Mouse (Mus musculus) monocyte, adult 2 months (primary cell): ENCODE results near the gene Adamtsl3.

Experiments
- DNase-seq, 2 experiments: peaks; one replicate each; pipeline ENCODE4 v3.0.0; 2022; ENCODE audit warnings: low spot score in 2 of 2, low read depth in 1 of 2

The Adamtsl3 gene

GRCm38 (mm10) chr7:82335211-82336121, at the start of gene Adamtsl3:
Gene Adamtsl3, plus strand, starts transcription at chr7:82335694.
- no peak for DNase-seq

DNA sequence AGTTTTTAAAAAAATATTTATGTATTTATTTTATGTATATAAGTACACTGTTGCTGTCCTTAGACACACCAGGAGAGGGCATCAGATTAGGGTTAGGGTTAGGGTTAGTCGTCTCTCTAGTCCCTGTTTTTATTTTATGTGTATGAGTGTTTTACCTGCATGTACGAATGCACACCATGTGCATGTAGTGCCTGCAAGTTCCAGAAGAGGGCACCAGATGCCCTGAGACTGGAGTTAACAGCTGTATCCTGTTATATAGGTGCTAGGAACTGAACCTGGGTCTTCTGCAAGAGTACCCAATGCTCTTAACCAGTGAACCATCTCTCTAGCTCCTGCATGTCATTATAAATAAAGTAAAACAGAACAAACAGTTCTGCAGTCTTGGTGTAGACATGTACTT, 48.3 kb upstream of the Adamtsl3 start:
- DNase-seq: no peak

- DNase-seq: no peak
These were observed 42.1 kb upstream of the Adamtsl3 start for GRCm38 (mm10) chr7:82293441-82293840.

GRCm38 (mm10) chr7:82294083-82294482, 41.4 kb upstream of the Adamtsl3 start:
- DNase-seq: no peak

GRCm38 (mm10) chr7:82294611-82295010, 40.9 kb upstream of the Adamtsl3 start:
- DNase-seq: no peak

GRCm38 (mm10) chr7:82308398-82308797, 27.1 kb upstream of the Adamtsl3 start:
- no peak for DNase-seq

- no peak for DNase-seq
These were observed 17.0 kb upstream of the Adamtsl3 start for GRCm38 (mm10) chr7:82318515-82318914.

DNA sequence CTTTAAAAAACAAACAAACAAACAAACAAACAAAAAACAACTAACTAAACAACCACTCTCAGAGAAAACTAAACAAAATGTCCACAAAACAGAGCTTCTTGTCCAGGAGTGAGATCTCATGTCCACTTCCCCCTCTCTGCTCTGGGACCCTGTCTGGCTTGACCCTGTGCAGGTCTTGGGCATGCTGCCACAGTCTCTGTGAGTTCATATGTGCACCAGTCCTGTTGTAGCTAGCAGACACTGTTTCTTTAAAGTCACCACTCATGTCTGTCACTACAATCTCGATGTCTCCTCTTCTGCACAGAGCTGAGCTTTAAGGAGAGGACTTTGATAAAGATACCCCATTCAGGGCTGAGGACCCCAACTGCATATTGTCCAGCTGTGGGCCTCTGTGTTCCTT, 8.9 kb upstream of the Adamtsl3 start:
- no peak for DNase-seq

DNA sequence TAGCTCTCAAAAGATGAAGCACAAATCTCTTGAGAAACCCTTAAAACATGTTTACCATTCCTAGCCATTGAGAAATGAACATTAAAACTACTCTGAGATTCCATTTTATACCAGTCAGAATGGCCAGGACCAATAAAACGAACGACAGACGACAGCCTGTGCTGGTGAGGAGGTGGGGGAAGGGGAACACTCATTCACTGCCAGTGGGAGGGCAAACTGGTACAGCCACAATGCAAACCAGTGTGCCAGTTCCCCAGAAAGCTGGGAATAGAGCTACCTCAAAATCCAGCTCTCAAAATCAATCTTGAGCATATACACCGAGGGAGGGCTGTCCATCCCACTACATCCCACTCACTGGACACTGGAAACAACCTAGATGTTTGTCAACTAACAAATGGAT, 8.3 kb upstream of the Adamtsl3 start:
- no peak for DNase-seq

GRCm38 (mm10) chr7:82327881-82328280, 7.6 kb upstream of the Adamtsl3 start:
- no peak for DNase-seq

DNA sequence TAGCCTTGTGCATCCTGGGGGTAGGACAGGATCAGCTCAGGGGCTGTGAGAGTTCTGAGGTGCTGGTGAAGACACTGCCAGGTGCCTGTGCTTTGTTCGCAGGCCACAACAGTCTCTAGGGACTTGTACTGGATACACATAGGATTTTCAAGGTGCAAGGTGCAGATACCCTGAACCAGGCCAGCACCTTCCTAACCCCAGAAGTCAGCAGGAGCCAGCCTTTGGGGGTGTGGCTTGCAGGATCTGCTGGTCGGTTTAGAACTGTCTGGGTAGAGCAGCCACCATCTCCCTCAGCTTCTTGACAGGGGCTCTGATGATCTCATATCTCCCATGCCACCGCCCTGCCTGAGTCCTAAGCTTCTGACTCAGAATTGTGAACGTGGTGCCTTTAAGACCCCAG, 5.7 kb upstream of the Adamtsl3 start:
- DNase-seq: no peak

- DNase-seq: no peak
These were observed 4.6 kb upstream of the Adamtsl3 start for GRCm38 (mm10) chr7:82330860-82331259.

DNA sequence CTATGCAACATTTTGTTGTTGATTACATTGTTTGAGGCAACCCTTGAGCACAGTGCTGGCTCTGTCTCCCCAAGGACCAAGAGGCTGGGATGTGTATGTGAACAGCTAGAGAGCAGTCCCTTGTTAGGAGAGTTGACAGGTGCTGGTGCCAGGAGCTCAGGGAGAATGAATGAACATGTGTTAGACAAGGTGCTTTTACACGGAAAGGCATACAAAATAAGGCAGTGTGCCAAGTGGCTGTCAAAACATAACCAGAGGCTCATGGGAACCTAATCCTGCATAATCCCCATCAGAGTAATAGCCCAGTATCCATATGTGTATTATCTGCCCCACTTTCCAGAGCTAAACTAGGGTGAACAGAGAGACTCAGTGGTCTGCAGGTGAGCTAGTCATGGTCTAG, 1.5 kb upstream of the Adamtsl3 start:
- DNase-seq: no peak

GRCm38 (mm10) chr7:82336132-82336531, 638 bp downstream of the Adamtsl3 start:
- no peak for DNase-seq

DNA sequence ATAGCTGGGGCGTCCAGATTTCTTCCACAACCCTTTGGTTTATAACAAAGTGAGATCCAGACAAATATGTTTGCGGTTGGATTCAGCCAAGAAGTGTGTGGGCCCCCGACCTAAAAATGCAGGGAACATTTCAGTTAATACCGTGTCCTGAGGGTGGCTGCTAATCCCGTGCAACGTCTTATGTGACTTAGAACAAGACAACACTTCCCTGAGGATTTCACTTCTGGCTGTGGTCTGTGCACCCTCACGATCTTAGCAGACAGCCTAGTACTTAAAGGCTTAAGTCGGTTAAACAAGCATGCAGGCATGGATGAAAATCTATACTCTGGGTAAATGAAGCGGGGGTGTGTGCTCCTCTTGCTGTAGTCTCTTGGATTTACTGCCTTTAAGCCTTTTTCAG, 2.6 kb downstream of the Adamtsl3 start:
- no peak for DNase-seq

DNA sequence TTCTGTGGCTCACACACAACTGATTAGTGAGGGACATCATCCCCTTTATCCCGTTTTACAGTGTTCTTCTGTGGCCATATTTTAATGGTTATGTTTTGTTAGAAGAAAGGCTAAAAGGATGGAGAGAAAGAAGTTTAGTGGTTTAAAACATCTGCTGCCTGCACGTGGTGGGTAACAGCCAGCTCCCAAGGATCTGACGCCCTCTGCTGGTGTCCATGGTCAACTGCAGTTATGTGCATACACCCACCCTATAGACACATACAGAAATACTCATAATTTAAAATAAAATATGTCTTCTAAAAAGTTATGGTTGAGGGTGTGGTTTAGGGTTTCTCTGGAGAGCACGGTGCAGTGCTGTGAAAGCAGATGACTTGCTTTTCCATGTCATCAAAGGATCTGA, 3.0 kb downstream of the Adamtsl3 start:
- no peak for DNase-seq

DNA sequence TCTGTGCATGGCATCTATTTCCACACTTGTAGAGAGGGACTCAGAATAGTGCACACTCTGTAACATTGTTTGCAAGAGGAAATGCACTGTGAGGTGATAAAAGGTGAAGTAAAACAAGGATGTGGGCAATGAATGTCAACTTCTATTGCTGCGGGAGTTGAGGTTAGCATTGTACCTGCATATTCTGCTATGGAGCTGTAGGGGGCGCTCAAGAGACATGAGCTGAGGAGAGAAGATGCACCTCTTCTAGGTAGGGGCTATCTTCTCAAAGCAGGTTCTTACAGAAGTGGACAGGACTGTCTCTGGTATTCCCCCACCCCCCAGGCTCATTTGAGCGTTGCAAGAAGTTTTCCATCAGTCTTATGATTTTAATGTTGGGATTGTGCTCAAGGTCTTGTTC, 3.7 kb downstream of the Adamtsl3 start:
- no peak for DNase-seq

- no peak for DNase-seq
These were observed 6.0 kb downstream of the Adamtsl3 start for GRCm38 (mm10) chr7:82341476-82341875.

GRCm38 (mm10) chr7:82346706-82347105, 11.2 kb downstream of the Adamtsl3 start:
- DNase-seq: no peak

DNA sequence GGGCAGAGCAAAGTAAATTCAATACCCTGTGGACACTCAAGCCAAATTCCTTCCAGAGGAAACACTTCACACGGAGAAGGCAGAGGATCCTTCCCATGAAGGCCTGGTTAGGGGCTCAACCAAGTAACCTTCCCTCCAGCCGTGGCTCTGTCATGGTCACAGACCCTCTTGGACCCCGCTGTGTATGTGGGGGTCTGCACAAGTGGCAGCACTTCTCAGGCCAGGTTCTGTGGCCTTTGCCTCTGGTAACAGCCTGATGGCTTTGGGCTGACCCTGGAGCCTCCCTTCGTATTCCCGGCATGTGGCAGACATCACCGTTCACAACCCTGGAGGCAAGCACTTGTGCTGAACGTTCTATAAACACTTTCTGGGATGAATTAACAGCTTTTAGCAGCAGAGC, 14.3 kb downstream of the Adamtsl3 start:
- DNase-seq: no peak

DNA sequence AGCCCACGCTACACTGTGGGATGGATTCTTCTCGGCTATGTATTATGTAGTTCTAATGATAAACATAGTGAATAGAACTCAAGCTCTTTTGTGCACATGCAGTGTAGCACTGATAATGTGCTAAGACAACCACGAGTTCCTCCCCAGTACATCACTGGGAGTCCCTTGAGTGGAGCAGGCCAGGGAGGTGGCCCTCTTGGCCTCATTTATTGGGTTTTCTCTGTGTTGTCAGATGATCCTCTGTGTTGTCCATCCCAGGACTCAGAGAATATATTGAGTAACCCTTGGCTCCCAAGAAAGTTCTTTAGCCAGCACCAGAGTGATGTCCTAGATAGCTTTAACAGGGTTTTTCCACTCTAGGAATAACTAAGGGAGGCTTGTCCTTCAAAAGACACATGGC, 14.9 kb downstream of the Adamtsl3 start:
- DNase-seq: no peak

- no peak for DNase-seq
These were observed 23.7 kb downstream of the Adamtsl3 start for GRCm38 (mm10) chr7:82359146-82359545.

DNA sequence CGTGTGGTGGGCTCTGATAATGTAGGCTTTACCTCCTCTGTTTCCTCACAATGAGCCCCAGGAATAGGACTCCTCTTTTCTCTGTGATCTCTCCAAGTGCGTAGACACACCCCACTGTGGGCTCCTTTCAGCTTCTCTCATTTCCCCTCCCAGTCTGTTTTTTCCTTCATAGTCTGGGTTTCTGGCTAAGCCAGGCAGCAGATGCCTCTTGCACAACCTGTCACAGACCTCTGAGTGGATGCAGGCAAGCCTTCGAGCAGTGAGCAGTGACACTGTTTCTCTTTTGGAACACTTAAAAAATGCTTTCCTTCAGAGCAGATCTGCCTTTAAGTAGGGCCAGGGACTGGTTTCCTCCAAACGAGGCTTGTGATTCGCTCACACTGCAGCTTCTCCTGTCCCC, 24.2 kb downstream of the Adamtsl3 start:
- DNase-seq: no peak
